Mouse (Mus musculus): ENCODE measurements around the gene Otop2.

DNA sequence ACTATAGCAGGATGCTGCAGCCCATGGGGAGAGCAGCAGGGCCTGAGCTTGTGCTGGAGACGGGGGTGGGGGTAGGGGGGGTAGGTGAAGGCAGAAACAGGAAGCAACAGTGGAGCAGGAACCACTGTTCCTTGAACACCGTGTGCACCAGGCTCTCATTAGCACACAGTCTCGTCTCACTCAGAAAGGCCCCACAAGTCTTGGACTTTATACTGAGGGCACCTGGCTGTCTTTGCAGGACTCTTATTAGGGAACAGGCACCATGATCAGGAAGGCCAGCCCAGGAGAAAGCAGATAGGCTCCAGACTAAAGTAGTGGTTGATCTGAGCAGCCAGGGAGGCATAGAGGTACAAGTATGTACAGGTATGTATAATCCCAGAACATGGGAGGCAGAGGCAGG is 30.4 kb downstream of the Otop2 start:
- TF ChIP-seq CHD1 (IDR thresholded peaks at IDR 0.05; ENCODE audit: low read depth, low read length) (no peak), ETS1 (conservative IDR thresholded peaks at IDR 0.05; ENCODE audit: low read depth, low read length) (no peak), MAX (IDR thresholded peaks at IDR 0.05; ENCODE audit: low read length) (no peak), CTCF (conservative IDR thresholded peaks at IDR 0.05 in 1 of 2, IDR thresholded peaks at IDR 0.05 in 1 of 2; ENCODE audit: low read depth in 2 of 2, low read length in 2 of 2) (no peak), TCF12 (IDR thresholded peaks at IDR 0.05; ENCODE audit: low read depth, low read length) (no peak), NELFE (IDR thresholded peaks at IDR 0.05; ENCODE audit: low read depth, low read length) (no peak), MAFK (IDR thresholded peaks at IDR 0.05; ENCODE audit: insufficient replicate concordance, low read length) (no peak), MXI1 (IDR thresholded peaks at IDR 0.05; ENCODE audit: low read depth, low read length) (no peak), MYC (IDR thresholded peaks at IDR 0.05; ENCODE audit: low read depth, low read length) (no peak), POLR2AphosphoS2 (IDR thresholded peaks at IDR 0.05; ENCODE audit: low read depth, low read length) (no peak), BHLHE40 (IDR thresholded peaks at IDR 0.05; ENCODE audit: low read depth, low read length) (no peak), USF1 (IDR thresholded peaks at IDR 0.05; ENCODE audit: low read depth, low read length) (no peak), ELF1 (IDR thresholded peaks at IDR 0.05; ENCODE audit: low read depth, low read length) (no peak), NRF1 (IDR thresholded peaks at IDR 0.05; ENCODE audit: low read depth, low read length) (no peak)

All from CH12.LX (cell line).